Mouse (Mus musculus) cerebral cortex, adult 2 months (tissue): ENCODE data around the gene Mief1.

Experiments
- WGBS: fragments of 180-500 bp; shearing (Covaris S2); methylation state at CpG from one replicate; pipeline ENCODE4 v1.1.7; 2018; 5-methylcytosine and 5-hydroxymethylcytosine counted together

Mief1 gene

GRCm38 (mm10) chr15:80228071-80228800 lies 5.6 kb upstream of the Mief1 start:
- WGBS: 72% methylated on average over 17 of the region's 17 CpGs

GRCm38 (mm10) chr15:80232331-80232730 lies 1.5 kb upstream of the Mief1 start:
- WGBS: 67% methylated on average over 2 of the region's 2 CpGs

GRCm38 (mm10) chr15:80233053-80233452 lies 765 bp upstream of the Mief1 start:
- 49% methylated on average over 4 of the region's 4 CpGs for WGBS

GRCm38 (mm10) chr15:80235535-80235934 lies 1.7 kb downstream of the Mief1 start, which contains the start of gene AC140267.1:
AC140267.1 (plus strand) TSS chr15:80235835.
- WGBS: 89% methylated on average over 9 of the region's 9 CpGs

- 94% methylated on average over 12 of the region's 12 CpGs for WGBS
Observed at GRCm38 (mm10) chr15:80248135-80248534, 14.3 kb downstream of the Mief1 start.

GRCm38 (mm10) chr15:80248596-80248995 lies 14.8 kb downstream of the Mief1 start:
- WGBS: 92% methylated on average over 1 of the region's 1 CpGs

DNA sequence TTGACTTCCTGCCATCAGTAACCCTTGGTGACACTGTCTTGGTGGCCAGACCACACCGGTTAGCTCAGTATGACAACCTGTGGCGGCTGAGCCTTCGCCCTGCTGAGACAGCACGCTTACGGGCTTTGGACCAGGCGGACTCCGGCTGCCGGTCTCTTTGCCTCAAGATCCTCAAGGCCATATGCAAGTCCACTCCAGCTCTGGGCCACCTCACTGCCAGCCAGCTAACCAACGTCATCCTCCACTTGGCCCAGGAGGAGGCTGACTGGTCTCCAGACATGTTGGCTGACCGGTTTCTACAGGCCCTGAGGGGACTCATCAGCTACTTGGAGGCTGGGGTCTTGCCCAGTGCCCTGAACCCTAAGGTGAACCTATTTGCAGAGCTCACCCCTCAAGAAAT lies 15.9 kb downstream of the Mief1 start:
- 94% methylated on average over 10 of the region's 10 CpGs for WGBS

GRCm38 (mm10) chr15:80250586-80250985 lies 16.8 kb downstream of the Mief1 start:
- 91% methylated on average over 6 of the region's 6 CpGs for WGBS

- 9% methylated on average over 2 of the region's 2 CpGs for WGBS
Observed at GRCm38 (mm10) chr15:80253530-80253929, 19.7 kb downstream of the Mief1 start.

DNA sequence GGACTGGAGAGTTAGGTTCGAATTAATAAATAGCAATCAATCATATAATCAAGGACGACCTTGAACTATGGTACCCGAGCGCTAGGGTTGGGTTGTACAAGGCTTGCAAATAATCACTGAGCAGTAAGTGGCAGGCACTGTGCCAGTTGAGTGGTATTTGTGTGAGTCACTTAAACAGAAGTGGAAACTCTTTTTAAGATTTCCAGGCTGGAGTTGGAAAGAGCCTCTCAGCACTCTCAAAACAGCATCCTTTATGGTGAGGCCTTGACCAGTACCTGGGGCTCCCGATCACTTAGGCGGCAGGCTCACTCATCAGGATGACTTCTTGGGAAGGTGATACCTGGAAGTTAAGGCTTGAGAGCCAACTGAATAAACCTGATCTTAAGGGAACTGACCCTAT lies 20.4 kb downstream of the Mief1 start:
- WGBS: 45% methylated on average over 6 of the region's 6 CpGs

DNA sequence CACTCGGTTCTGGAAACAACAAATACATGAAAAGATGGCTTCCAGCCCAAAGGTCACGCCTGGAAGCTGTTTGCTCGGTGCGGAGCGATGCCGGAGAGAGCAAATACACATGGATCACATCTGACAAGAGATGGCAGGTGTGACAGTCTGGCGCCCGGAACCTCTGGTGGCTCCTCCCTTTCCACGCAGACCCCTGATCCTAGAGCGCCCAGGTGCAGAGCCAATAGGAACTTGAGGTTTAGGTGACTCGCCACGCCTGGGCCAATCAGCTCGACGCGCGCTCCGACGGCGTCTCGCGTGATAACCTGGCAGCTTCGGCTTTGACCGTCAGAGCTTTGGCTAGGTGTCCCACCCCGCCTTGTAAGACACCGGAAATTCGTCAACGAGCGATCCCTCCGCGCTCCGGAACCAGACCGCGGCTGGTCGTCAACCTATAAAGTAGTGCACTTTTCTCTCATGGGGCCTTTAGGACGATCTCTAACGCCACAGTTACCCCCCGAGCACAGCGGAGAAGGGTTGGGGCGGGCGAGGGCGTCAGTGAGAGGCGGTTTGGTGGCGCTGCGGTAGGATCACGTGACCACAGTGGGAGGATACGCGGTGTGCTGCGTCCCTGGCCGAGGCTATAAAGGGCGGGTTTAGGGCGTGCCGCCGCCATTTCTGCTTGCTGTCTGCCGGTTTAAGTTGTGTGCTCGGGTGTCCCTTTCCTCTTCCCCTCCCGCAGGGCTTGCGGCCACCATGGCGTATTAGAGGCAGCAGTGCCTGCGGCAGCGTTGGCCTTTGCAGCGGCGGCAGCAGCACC lies 21.2 kb downstream of the Mief1 start, which contains the start of gene Atf4:
Atf4 (plus strand) TSS at position 338 of the 799 bp plus-strand sequence.
- WGBS: under 1% methylated on average over 62 of the region's 62 CpGs

DNA sequence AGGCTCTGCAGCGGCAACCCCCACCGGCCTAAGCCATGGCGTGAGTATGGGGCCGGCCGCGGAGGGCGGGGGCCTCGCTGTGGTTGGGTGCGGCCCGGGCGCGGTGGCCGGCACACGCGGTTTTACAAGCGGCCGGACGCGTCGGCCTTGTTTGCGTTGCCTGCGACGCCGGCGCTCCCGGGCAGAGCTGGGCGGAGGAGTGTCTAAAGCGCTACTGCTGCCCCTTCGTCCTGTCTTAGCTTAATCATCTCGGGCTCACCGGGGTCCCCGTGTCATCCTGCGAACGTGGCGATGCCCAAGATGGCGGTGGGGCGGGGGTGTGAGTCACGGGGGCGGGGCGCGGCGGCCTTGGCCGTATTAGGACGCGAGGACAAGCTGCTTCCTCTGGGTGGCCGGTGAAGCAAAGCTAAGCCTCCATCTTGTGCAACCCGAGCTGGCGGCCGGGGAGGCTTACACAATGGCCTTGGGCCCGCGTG lies 21.9 kb downstream of the Mief1 start:
- WGBS: under 1% methylated on average over 51 of the region's 51 CpGs

GRCm38 (mm10) chr15:80256242-80256641 lies 22.4 kb downstream of the Mief1 start:
- WGBS: 3% methylated on average over 16 of the region's 16 CpGs

GRCm38 (mm10) chr15:80256656-80257601 lies 23.1 kb downstream of the Mief1 start:
- 29% methylated on average over 12 of the region's 12 CpGs for WGBS

DNA sequence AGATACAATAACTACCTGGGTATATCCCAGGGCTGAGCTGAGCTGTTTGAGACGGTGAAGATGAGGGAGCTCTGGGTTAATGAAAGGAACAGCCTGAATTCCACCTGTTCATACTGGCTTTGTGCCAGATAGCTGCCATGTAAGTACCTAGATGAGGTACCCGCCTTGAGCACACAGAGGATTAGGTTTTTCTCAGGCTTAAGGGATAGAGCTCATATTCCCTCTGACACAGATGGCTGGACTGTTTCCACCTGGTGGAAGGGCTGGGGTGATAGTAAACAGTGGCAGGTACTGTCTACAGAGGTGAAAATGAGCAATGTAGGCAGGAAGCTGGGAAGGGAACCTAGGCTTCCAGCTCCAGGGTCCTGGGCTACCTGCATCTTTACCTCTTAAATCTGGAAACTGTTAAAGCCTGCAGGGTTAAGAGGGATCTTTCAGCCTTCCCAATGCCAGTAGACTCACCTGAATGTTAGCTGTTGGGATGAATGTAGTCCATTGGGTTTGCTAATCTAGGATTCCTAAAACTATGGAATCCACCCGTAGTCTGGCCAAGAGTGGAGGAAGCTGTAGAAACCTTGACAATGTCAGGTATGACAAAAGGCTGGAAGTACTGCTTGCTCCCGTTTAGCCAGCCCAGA lies 23.9 kb downstream of the Mief1 start:
- WGBS: 18% methylated on average over 4 of the region's 4 CpGs

DNA sequence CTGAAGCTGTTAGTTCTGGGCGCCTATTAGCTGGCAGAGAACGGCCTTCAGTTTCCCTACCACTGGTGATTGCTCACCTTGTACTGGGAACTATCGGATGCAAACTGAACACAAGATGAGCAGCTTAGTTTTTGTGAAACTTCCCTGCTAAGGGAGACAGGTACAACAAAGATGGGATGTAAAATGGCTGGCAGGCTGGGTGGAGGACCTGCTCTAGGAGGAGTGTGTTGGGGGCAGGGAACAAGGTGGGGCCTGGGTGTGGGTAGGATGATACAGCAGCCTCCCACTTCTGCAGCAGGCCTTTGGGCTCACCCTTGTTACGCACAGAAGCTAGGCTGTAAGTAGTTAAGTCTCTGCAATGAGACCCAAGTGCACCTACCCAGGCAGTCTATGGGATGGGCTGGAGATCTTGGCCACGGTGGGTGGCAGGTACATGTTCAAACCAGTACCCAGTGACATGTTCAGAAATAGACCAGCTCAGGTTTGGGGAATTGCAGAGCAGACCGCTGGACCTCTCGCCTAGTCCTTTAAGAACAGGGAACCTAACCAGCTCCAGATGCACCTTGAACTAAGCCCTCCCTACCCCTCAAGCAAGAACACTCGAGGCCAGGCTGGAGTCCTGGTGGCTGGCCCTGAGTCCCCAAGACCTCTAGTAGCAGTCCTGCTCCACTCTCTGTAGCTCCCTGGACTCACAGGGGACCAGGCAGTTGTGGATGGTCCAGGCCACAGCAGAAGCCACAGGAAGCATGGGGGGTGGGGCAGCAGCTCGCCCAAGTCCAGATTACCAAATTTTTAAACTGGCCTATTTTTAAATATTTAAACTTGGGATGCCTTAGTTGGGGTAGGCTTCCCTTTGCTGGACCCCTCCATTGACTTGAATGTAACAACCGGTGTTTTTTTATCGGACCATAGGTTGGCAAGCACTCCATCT lies 24.7 kb downstream of the Mief1 start:
- WGBS: 44% methylated on average over 11 of the region's 11 CpGs

DNA sequence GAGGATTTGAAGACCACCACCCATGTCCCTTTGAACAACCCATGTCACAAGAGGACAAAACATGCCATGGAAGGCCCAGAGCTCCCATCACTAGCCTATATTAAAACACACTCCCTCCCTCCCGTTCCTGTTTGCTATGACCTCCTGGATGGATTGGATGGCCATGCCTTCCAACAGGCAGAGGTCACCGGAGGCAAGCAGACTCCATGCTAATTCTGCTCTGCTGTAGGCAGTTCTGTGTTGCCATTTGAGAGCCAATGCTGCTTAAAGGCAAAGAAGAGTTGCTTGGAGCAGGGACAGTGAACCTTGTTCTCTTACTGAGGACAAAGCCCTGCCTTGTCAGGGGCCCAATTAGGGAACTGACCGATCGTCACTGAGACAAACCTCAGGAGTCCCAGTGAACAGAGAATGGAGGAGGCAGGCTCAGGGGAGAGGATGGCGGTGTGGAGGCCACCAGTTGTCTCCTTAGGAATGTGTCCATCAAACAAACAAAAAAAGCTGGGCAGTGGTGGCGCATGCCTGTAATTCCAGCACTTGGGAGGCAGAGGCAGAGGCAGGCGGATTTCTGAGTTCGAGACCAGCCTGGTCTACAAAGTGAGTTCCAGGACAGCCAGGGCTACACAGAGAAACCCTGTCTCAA lies 25.7 kb downstream of the Mief1 start:
- 68% methylated on average over 8 of the region's 8 CpGs for WGBS

DNA sequence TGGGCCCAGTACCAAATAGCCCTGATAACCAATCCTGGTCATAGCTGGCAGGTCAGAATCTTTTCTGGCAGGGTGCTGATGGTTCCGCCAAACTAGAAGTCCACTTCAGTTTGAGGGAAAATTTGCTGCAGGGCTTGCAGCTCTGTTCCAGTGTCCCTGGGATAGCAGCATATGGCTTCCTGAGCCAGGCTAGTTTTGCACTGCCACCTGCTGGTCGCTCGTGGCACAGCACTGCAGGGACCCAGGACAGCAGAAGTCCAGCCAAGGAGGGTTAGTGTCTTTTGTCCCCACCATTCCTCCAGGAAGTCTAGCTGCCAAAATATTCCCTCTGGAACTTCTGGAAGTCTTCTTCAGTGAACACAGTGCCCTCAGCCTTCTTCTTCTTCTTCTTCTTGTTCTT lies 26.9 kb downstream of the Mief1 start:
- 8% methylated on average over 3 of the region's 3 CpGs for WGBS

- WGBS: 77% methylated on average over 7 of the region's 7 CpGs
Observed at GRCm38 (mm10) chr15:80261100-80261499, 27.3 kb downstream of the Mief1 start.
